Mouse (Mus musculus) lung, postnatal 25 days (tissue): Measurements from ENCODE around the gene Foxm1.

Experiments
- DNase-seq: peaks from one replicate; pipeline ENCODE4 v3.0.0; 2022; ENCODE audit warnings: low spot score

The Foxm1 gene

DNA sequence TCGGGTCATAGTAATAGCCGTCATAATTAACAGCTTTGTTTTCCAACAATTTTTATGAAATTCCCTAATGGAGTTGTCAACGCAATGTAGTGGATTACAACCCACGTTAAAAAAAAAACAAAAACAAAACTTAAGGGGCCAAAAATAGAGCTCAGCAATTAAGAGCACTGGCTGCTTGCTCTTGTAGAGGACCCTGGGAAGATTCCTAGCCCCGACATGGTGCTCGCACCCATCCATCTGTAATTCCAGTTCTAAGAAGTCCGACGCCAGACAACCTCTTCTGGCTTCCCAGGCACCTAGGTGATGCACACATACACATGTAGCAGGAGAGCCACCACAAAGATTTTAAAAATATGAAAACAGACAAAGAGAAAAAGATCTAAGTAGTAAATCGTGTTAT is 62.3 kb downstream of the Foxm1 start:
- DNase-seq = no peak
